Mouse (Mus musculus): ENCODE results near the gene Slc38a8. TPM values are rescaled to one million over a fixed set of nuclear protein-coding genes. Genes with fewer than 3 reads are reported as not detected.
A peak's percentile ranks its signal among the peaks of the same experiment; 100 is the strongest.

Slc38a8 gene
- polyA plus RNA-seq, 1 experiment from 2014 or later: not detected

DNA sequence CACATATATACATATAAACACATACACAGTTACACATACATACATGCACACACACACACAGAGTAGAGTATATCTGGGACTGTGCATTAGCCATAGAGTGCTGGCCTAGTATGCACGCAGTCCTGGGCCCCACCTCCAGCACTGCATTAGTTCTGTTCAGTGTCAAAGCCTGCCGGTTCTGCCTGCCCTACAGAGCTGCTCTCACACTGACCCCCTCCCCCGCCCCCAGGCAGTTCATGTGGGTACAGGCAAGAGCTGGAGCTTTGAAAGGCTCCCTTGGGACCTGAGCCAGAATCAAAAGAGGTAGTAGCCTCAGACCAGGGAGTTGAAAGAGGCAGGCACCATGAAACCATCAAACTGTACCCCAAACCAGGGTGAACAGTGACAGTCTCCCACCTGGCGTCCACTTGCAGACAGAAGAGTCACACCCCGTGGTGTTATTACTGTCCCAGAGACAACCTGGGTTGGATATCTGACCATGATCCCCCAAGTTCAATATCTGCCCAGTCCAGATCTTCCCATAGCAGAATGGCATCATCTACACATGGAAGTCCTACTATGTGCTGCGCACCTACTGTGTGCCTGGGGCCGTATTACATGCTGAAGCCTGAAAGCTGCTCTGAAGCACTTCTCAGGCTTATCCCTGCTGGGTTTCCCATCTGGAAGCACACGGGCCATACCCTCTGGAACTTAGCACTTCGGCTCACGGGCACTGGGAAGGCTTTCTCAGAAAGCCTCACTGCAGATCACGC is 17.2 kb downstream of the Slc38a8 start:
- H3K4me2 ChIP-seq: no peak overlapping the region
- H3K27me3 ChIP-seq (replicated peaks): 0 out of 2 replicates have a peak, but pooled peaks cover 3% of the 10 kb centered on the region
- no peaks in the 10 kb centered on the region for H3K36me3 ChIP-seq
- H3K4me1 ChIP-seq: peaks cover 7% of the 10 kb centered on the region
- no peaks in the 10 kb centered on the region for H3K9me3 ChIP-seq (replicated peaks)
- H3K4me3 ChIP-seq: no peak overlapping the region
- H3K27ac ChIP-seq: no peak overlapping the region
- 69% methylated on average over 11 of the region's 11 CpGs for WGBS (ENCODE audit: insufficient replicate concordance)
- no peak overlapping the region for H3K9ac ChIP-seq
- no peak for ATAC-seq

GRCm38 (mm10) chr8:119478684-119479083 is 22.8 kb downstream of the Slc38a8 start:
- no peak overlapping the region for H3K4me2 ChIP-seq

GRCm38 (mm10) chr8:119468091-119468490 is 33.4 kb downstream of the Slc38a8 start:
- WGBS (ENCODE audit: insufficient replicate concordance): 72% methylated on average over 8 of the region's 8 CpGs

More at GRCm38 (mm10) chr8:119478684-119479083, 22.8 kb downstream of the Slc38a8 start:
- Histone ChIP-seq H3K36me3 (no peaks in the 10 kb centered on the region), H3K4me1 (no peaks in the 10 kb centered on the region), H3K27ac (no peak overlapping the region), H3K9me3 (replicated peaks) (no peaks in the 10 kb centered on the region), H3K4me3 (no peak overlapping the region), H3K27me3 (replicated peaks) (peaks cover 26% of the 10 kb centered on the region), H3K9ac (no peak overlapping the region)
- no peak for ATAC-seq
- WGBS (ENCODE audit: insufficient replicate concordance): 18% methylated on average over 5 of the region's 5 CpGs

DNA sequence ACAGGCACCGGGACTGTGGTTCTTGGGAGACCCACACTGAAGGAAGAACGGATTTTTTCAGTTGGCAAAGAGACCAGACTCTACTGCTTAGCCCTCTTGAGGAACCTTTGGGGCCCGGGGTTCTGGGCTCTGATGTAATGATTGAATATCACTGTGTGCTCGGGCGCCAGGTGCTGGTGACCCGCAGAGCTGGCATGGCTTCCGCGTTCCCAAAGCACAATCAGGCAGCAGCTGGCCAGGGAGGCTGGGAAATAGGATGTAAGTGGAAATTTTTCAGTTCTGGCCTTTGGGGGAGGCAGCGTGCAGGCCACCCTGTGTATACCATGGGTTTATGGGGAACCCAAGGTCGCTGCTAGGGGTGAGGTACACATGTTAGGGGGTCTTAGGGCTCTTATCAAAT is 34.7 kb downstream of the Slc38a8 start:
- no peak overlapping the region for H3K4me2 ChIP-seq
- H3K27ac ChIP-seq: no peak overlapping the region
- no peaks in the 10 kb centered on the region for H3K9me3 ChIP-seq (replicated peaks)
- peaks cover 64% of the 10 kb centered on the region for H3K27me3 ChIP-seq (replicated peaks)
- no peak overlapping the region for H3K4me3 ChIP-seq
- 0 out of 2 replicates have a peak, but pooled peaks cover 3% of the 10 kb centered on the region for H3K4me1 ChIP-seq
- H3K36me3 ChIP-seq: no peaks in the 10 kb centered on the region
- 61% methylated on average over 10 of the region's 10 CpGs for WGBS (ENCODE audit: insufficient replicate concordance)
- no peak for ATAC-seq
- no peak overlapping the region for H3K9ac ChIP-seq

More at GRCm38 (mm10) chr8:119468091-119468490, 33.4 kb downstream of the Slc38a8 start:
- Histone ChIP-seq H3K27ac (no peak overlapping the region), H3K36me3 (no peaks in the 10 kb centered on the region), H3K4me1 (0 out of 2 replicates have a peak, but pooled peaks cover 3% of the 10 kb centered on the region), H3K9ac (no peak overlapping the region), H3K27me3 (replicated peaks) (peaks cover 65% of the 10 kb centered on the region), H3K4me2 (no peak overlapping the region), H3K4me3 (no peak overlapping the region), H3K9me3 (replicated peaks) (no peaks in the 10 kb centered on the region)
- ATAC-seq: no peak

GRCm38 (mm10) chr8:119466105-119466504 is 35.4 kb downstream of the Slc38a8 start:
- ATAC-seq: peak; percentile 22; the same call in 1 of the 2 replicates
- Histone ChIP-seq H3K27me3 (replicated peaks) (peaks cover 66% of the 10 kb centered on the region), H3K9ac (no peak overlapping the region), H3K27ac (no peak overlapping the region), H3K4me1 (0 out of 2 replicates have a peak, but pooled peaks cover 3% of the 10 kb centered on the region), H3K36me3 (no peaks in the 10 kb centered on the region), H3K4me2 (0 out of 2 replicates have a peak overlapping the region, but pooled peaks have one; percentile 18), H3K9me3 (replicated peaks) (no peaks in the 10 kb centered on the region), H3K4me3 (no peak overlapping the region)
- WGBS (ENCODE audit: insufficient replicate concordance): 5% methylated on average over 18 of the region's 18 CpGs

GRCm38 (mm10) chr8:119463709-119464108 is 37.8 kb downstream of the Slc38a8 start:
- no peak for ATAC-seq
- H3K27me3 ChIP-seq (replicated peaks): peaks cover 78% of the 10 kb centered on the region
- H3K4me2 ChIP-seq: no peak overlapping the region
- H3K4me1 ChIP-seq: 0 out of 2 replicates have a peak, but pooled peaks cover 3% of the 10 kb centered on the region
- H3K9me3 ChIP-seq (replicated peaks): no peaks in the 10 kb centered on the region
- H3K27ac ChIP-seq: no peak overlapping the region
- no peak overlapping the region for H3K4me3 ChIP-seq
- no peak overlapping the region for H3K9ac ChIP-seq
- 46% methylated on average over 7 of the region's 7 CpGs for WGBS (ENCODE audit: insufficient replicate concordance)
- no peaks in the 10 kb centered on the region for H3K36me3 ChIP-seq

GRCm38 (mm10) chr8:119461356-119461755 is 40.1 kb downstream of the Slc38a8 start:
- ATAC-seq: no peak
- H3K9me3 ChIP-seq (replicated peaks): no peaks in the 10 kb centered on the region
- no peak overlapping the region for H3K9ac ChIP-seq
- no peaks in the 10 kb centered on the region for H3K36me3 ChIP-seq
- 0 out of 2 replicates have a peak, but pooled peaks cover 3% of the 10 kb centered on the region for H3K4me1 ChIP-seq
- WGBS (ENCODE audit: insufficient replicate concordance): 64% methylated on average over 9 of the region's 9 CpGs
- H3K4me3 ChIP-seq: no peak overlapping the region
- no peak overlapping the region for H3K4me2 ChIP-seq
- no peak overlapping the region for H3K27ac ChIP-seq
- H3K27me3 ChIP-seq (replicated peaks): peaks cover 62% of the 10 kb centered on the region

DNA sequence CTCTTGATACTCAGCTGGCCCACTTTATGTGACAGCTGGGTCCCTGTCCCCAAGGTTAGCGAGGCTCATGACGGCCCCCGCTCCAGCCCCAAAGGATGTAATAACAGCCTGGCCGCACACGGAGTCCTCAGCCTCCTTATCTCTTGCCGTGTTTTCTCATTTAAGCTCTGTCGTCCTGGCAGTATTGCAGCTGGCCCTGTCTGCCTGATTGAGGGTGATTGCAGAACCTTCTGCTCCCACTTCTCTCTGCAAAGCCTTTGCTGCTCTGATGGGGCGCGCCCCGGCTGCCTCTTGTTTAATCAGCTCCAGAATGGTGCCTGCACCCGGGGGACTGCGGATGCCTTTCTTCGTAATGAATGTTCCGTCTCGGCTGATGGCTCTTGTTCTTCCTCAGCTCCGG is 41.8 kb downstream of the Slc38a8 start:
- Histone ChIP-seq H3K27me3 (replicated peaks) (peaks cover 45% of the 10 kb centered on the region), H3K36me3 (no peaks in the 10 kb centered on the region), H3K9me3 (replicated peaks) (no peaks in the 10 kb centered on the region), H3K9ac (no peak overlapping the region), H3K4me2 (no peak overlapping the region), H3K27ac (no peak overlapping the region), H3K4me1 (no peaks in the 10 kb centered on the region), H3K4me3 (no peak overlapping the region)
- 51% methylated on average over 16 of the region's 16 CpGs for WGBS (ENCODE audit: insufficient replicate concordance)
- no peak for ATAC-seq

DNA sequence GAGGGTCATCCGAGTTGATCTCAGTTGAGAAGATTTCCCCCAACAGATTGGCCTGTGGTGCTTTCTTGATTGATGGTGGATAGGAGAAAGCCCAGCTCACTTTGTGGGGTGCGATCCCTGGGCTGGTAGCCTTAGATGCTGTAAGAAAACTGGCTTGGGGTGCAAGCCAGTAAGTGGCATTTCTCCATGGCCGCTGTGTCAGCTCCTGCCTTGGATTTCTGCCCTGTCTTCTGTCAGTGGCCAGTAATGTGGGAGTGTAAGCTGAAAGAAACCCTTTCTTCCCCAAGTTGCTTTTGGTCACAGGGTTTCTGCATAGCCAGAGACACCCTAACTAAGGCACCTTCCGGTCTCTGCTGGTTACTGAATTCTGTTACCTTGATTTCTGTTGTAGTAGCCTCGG is 45.5 kb downstream of the Slc38a8 start:
- H3K4me2 ChIP-seq: no peak overlapping the region
- WGBS (ENCODE audit: insufficient replicate concordance): 72% methylated on average over 5 of the region's 5 CpGs

DNA sequence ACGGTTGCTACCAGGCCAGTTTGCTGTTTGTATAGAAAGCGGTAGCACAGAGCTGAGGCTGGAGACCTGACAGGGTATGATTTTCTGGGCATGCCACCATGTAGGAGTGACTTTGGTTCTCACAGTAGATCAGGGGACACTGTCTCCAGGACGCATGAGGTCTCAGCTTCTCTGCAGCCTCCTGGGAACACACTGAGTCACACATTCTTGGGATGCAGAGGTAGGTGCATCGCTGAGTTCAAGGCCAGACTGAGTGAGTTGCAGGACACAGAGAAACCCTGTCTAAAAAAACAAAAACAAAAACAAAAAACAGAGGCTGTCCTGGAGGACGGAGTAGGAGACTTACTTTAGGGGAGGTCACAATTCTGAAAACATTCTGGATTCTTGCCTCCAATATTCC is 48.6 kb downstream of the Slc38a8 start:
- Histone ChIP-seq H3K36me3 (no peaks in the 10 kb centered on the region), H3K4me2 (no peak overlapping the region), H3K27ac (no peak overlapping the region), H3K27me3 (replicated peaks) (peaks cover 48% of the 10 kb centered on the region), H3K9me3 (replicated peaks) (no peaks in the 10 kb centered on the region), H3K9ac (no peak overlapping the region), H3K4me3 (no peak overlapping the region), H3K4me1 (no peaks in the 10 kb centered on the region)
- 69% methylated on average over 5 of the region's 5 CpGs for WGBS (ENCODE audit: insufficient replicate concordance)
- ATAC-seq: no peak

More for the DNA sequence above, 45.5 kb downstream of the Slc38a8 start:
- Histone ChIP-seq H3K4me1 (no peaks in the 10 kb centered on the region), H3K36me3 (no peaks in the 10 kb centered on the region), H3K9ac (no peak overlapping the region), H3K4me3 (no peak overlapping the region), H3K9me3 (replicated peaks) (no peaks in the 10 kb centered on the region), H3K27me3 (replicated peaks) (peaks cover 30% of the 10 kb centered on the region), H3K27ac (no peak overlapping the region)
- ATAC-seq: no peak

GRCm38 (mm10) chr8:119451131-119451530 is 50.4 kb downstream of the Slc38a8 start:
- no peak for ATAC-seq
- Histone ChIP-seq H3K27ac (no peak overlapping the region), H3K9me3 (replicated peaks) (no peaks in the 10 kb centered on the region), H3K9ac (no peak overlapping the region), H3K27me3 (replicated peaks) (peaks cover 66% of the 10 kb centered on the region), H3K4me3 (no peak overlapping the region), H3K4me1 (peaks cover 3% of the 10 kb centered on the region; the same call in 1 of the 2 replicates), H3K4me2 (no peak overlapping the region), H3K36me3 (no peaks in the 10 kb centered on the region)
- WGBS (ENCODE audit: insufficient replicate concordance): 77% methylated on average over 4 of the region's 4 CpGs

DNA sequence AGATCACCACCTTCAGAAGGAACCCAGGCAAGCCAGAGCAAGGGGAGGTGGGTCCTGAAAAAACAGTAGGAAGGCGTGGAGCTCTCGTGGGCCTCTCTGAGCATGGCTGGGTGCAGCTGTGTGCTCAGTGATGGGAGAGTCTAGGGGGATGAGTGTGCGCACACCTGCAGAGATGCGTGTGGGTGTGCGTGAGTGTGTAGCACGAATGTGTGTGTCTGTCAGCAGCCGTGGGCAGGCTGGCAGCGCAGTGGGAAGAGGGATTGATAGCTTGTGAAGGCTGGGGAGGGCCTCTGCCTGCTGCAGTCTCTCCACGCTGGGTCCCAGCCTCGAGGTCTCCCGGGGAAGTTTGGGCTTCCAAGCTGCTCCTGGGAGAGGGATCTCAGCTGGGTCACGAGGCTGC is 51.9 kb downstream of the Slc38a8 start:
- Histone ChIP-seq H3K4me3 (no peak overlapping the region), H3K9ac (no peak overlapping the region), H3K4me2 (no peak overlapping the region), H3K27ac (no peak overlapping the region), H3K4me1 (peaks cover 3% of the 10 kb centered on the region; the same call in 1 of the 2 replicates), H3K27me3 (replicated peaks) (peaks cover 81% of the 10 kb centered on the region), H3K9me3 (replicated peaks) (no peaks in the 10 kb centered on the region), H3K36me3 (peaks cover 14% of the 10 kb centered on the region)
- 56% methylated on average over 12 of the region's 12 CpGs for WGBS (ENCODE audit: insufficient replicate concordance)
- ATAC-seq: no peak
